Mouse (Mus musculus) kidney, postnatal 14 days (tissue): ENCODE results near the gene Tsga10.
A peak's percentile ranks its signal among the peaks of the same experiment; 100 is the strongest.

Source experiments
- DNase-seq: peaks from one replicate; pipeline ENCODE4 v3.0.0; 2022; ENCODE audit warnings: mixed read lengths

Gene Tsga10

GRCm38 (mm10) chr1:37866286-37866685 is at the start of gene Tsga10:
Gene Tsga10 (minus strand): TSS chr1:37866429.
- no peak for DNase-seq

DNA sequence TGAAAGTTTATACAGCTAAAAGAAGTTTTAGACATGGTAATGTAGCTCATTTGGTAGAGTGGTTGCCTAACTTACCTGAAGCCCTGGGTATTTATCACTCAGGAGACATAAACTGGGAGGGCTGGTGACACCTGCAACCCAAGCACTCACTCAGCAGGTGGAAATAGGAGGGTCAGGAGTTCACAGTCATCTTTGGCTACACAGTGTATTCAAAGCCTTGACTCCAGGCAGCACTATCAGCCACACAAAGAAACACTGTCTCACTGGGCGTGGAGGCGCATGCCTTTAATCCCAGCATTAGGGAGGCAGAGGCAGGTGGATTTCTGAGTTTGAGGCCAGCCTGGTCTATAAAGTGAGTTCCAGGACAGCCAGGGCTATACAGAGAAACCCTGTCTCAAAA is 46.5 kb upstream of the Tsga10 start:
- DNase-seq: no peak

DNA sequence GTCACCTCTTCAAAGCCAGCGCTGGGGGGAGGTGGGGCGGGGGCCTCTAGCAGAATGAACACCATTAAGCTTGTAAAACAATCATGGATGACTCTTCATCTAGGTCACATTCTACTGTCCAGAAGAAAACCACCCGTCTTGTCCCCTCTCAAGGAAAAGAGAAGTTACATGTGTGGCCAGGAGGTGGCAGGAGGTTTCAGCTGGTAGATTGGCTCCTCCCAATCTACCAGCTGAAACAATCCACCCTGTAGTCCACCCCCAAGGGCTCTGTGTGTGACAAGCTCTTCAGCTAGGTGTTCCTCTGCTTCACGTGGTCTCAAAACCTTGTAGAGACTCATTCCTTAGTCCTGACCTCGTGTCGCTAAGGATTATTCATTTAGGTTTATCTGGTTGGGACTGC is 36.9 kb upstream of the Tsga10 start:
- peak; percentile 27 for DNase-seq

- DNase-seq: no peak
Measured at GRCm38 (mm10) chr1:37900288-37900687, 34.1 kb upstream of the Tsga10 start.

GRCm38 (mm10) chr1:37899816-37900215 is 33.6 kb upstream of the Tsga10 start:
- no peak for DNase-seq

- DNase-seq: no peak
Measured at GRCm38 (mm10) chr1:37894606-37895005, 28.4 kb upstream of the Tsga10 start.

GRCm38 (mm10) chr1:37891400-37891799 is 25.2 kb upstream of the Tsga10 start:
- no peak for DNase-seq

DNA sequence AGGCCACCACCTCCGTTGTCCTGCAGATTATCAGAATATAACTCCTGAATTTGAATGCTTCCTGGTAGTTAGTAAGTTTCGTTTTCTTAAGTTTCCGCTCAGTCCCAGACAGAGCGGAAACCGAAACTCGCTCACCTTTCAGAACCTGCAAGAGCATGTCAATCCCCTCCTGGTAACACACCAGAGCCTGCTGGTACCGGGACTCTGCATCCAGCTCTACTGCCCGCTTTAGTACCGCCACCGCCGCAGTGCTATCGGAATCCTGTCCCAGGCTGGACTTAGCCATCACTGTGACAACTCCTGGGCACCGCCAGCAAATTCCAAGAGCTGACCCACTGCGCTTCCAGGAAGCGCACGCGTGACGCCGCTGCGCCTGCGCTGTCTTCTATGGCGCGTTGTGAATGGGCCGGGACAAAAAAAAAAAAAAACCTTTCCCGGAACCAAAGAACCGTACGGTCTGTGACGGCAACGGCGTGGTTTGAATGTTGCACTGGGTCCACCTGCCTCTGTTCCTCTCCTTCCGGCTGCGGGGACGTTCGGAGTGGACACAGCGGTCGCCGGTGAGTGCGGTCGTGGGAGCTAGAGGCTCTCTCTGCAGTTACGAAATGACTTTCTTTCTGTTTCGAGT is 23.9 kb upstream of the Tsga10 start, which contains the start of the genes Mitd1 and Mrpl30:
TSS of gene Mitd1 (minus strand) at position 387 of the 628 bp plus-strand sequence.
TSS of gene Mrpl30 (plus strand) at position 453 of the 628 bp plus-strand sequence.
- peak; percentile 94 for DNase-seq

GRCm38 (mm10) chr1:37889206-37889605 is 23.0 kb upstream of the Tsga10 start:
- no peak for DNase-seq

GRCm38 (mm10) chr1:37884451-37884850 is 18.2 kb upstream of the Tsga10 start:
- DNase-seq: no peak

DNA sequence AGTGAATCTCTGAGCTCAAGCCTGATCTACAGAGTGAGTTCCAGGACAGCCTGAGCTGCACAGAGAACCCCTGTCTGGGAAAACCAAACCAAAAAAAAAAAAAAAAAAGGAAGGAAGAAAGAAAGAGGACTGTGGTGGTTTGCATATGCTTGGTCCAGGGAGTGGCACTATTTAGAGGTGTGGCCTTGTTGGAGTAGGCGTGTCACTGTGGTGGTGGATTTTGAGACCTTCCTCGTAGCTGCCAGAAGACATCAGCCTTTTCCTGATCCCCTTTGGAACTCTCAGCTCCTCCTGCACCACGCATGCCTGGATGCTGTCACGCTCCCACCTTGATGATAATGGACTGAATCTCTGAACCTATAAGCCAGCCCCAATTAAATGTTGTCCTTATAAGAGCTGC is 17.2 kb upstream of the Tsga10 start:
- DNase-seq: no peak

DNA sequence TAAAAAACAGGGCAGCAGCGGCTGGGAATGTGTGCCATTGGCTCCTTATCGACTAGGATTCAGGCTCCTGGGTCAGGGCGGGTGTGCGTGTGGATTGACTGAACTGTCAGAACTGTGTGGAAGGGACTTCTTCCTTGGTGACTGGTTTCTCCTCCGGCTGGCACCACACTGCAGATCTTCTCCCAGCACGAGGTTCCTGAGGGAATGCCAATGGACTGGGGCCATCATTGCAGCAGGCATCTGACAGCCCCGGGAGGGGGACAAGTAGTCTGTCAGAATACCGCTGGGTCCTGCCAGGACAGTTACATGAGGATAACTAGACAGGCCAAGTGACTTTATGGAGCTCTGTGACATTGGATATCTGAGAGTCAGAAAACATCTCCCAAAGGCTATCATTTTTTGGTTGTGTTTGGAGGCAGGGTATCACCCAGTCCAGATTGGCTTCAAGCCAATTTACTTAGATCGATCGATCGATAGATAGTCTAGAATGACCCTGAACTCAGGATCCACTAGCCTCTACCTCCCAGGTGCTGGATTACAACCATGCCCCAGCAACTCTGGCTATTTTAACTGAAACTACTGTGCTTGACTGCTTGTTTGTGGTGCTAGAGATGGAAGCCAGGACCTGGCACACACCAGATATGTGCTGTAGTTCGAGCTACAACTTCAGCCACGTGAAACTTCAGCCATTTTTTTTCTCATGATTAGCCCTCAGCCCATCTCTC is 11.7 kb upstream of the Tsga10 start:
- DNase-seq: no peak

DNA sequence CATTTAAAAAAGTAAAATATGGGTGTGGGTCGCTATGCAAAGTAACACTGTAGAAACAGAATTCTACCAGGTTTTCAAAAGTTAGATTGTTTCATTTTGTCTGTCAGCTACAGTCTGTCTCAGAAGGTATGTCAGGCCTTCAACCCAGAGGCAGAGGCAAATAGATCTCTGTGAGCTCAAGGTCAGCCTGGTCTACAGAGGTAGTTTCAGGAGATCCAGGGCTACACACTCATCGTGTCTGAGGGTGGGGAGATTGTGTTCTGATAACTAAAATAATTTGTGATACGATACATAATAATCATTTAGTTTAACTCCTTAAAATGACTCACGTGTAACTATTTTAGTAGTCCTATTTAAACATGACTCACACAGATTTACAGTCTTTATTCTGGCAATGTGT is 6.9 kb upstream of the Tsga10 start:
- no peak for DNase-seq

DNA sequence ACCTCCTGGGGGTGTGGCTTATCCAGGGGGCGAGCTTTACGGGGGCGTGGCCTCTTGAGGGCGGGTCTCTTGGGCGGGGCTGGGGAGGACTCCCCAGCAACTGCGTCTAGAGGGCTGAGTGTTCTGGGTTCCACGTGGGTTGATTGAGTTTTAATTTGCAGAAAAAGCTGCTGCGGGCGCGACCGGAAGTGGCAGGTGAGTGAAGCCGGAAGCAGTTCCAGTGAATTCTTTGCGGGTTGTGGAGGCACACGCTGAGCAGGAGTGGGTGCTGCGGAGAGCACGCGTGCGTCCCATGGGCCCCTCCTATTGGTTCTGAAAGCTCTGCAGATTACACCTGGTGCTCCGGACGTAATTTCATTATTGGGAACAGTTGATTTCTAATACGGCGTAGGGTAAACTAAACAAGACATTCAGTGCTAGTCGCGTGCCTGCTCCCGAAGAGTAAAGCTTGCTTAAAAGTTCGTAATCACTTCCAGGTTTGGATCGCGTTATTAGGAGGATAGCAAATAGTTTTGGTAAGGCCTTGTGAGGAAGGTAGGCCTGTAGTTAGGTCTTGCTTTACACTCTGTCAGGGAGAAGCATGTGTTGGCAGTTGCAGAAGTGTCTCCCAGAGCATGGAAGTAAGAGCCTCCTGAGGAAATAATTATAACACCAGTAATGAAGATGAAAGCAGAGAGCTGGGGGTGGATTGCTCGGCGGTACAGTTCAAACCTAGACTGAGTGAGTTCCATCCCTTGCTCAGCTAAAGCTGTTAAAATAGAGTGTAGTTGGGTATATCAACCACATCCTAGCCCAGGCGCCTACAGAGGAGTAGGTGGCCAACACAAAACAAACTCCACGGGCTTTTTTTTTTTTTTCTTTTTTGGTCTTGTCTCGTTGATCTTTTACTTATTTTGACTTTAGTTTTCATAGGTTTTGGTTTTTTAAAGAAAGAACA is 6.2 kb upstream of the Tsga10 start:
- peak; percentile 89 for DNase-seq

- DNase-seq: no peak
Measured at GRCm38 (mm10) chr1:37871704-37872103, 5.5 kb upstream of the Tsga10 start, which contains the start of gene Lipt1. Gene Lipt1 (plus strand): TSS chr1:37871738.

GRCm38 (mm10) chr1:37869362-37869761 is 3.1 kb upstream of the Tsga10 start:
- DNase-seq: no peak

- no peak for DNase-seq
Measured at GRCm38 (mm10) chr1:37868640-37869039, 2.4 kb upstream of the Tsga10 start.

GRCm38 (mm10) chr1:37867684-37868322 is 1.6 kb upstream of the Tsga10 start:
- DNase-seq: no peak

DNA sequence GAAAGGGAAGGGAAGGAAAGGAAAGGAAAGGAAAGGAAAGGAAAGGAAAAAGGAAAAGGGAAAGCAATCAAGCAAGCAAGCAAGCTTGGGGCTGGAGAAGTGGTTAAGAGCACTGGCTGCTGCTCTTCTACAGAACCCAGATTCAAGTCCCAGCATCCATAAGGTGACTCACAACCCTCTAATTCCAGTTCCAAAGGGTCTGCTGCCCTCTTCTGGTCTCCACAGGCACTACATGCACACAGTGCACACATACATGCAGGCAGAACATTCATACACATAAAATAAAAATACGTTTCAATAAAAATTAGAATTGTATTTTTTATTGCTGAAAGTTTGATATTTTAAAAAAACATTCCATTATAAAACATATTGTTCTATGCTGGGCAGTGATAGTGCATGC is 827 bp upstream of the Tsga10 start:
- DNase-seq: peak; percentile 52

- DNase-seq: no peak
Measured at GRCm38 (mm10) chr1:37865401-37866215, 621 bp downstream of the Tsga10 start.

DNA sequence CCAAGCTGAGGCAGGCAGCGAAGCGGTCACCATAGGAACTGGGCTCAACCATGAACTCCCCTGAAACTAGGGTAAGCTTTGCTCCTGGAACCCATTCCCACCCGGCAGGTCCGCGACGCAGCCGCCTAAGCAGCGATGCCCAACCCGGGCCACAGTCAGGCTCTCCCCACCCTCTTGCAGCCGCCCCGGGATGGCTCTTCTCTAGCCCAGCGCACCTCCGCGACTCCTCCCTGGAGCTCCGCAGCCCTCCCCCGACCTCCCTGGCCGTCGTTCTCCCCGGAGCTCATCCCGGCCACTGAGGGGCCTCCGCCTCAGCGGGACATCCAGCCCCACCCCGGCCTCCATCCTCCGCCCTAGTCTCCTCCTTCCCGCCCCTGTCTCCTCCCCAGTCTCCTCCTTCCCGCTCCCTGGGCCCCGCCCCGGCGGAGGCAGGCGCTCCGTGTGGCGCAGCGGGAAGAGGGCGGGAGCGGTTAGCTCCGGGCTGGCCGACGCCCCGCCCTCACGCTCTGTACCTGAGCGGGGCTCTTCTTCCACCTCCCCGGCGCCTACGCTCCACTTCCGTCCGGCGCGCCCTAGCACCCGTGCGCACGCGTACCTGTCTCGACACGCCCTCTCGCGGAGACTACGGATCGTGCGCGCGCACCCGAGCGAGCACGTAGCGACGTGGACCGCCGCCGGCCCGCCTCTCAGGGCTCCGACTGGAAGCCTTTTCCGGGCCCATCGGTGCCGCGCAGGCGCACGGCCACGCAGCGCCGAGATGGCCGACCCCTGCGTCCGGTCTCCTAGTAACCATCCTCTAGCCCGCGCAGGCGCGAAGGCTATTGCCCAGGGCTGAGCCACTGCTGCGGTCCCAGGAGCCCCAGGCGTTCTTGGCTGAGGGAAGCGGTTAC is 1.5 kb downstream of the Tsga10 start:
- DNase-seq: peak; percentile 100
